Mouse (Mus musculus) neutrophil, adult 83 days (primary cell): ENCODE results near the gene AI854703. TPM values are rescaled to one million over a fixed set of nuclear protein-coding genes. Genes with fewer than 3 reads are reported as not detected.

Experiments used
- total RNA-seq, 2 experiments: library from RNA; stranded (reverse); gene quantifications; one replicate each; pipeline ENCODE4 v1.2.4; 2023

Gene AI854703
- under 1 TPM in 1 of 2 experiments, not detected in 1; 0.09 TPM for total RNA-seq

DNA sequence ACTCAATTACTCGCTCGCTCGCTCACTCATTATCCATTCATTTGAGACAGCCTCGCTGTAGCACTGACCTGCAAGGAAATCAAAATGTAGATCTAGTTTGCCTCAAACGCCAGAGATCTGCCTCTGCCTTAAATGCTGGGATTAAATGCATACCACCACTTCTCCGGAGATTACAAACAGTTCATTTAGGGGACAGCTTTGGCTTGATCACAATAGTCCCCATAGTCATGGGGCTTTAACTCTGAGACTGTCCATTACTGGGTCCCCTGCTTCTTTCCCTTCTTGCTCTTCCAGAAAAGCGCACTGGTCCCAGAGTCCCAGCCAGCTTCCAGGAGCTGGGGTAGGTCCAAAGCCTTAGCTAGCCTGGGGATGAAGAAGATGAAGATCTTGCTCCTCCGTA lies at the start of gene AI854703:
AI854703 (plus strand) TSS at position 301 of the 400 bp plus-strand sequence.

DNA sequence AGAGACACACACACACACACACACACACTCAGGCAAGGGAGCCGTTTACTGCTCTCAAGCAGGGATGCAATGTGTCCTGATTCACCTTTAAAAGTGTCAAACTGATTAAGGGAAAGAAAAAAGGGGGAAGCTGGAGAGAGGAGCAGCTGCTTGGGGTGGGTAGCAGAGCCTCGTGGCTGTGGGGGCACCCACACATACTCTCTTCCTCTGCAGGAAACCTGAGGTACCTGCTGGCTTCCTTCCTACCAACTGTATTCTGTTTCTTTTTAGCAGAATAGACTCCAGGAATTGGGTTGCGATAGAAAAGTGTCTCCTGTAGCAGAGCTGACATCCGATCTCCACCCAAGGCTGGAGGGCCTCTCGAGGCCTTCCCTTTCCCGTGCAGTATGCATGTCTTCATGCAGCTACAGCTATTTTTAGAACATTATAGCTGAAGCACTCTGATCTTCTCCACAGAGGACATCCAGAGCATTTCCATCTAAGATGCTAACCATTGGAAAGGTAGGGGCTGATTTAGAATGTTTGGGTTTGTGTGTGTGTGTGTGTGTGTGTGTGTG lies 37.3 kb upstream of the AI854703 start, which contains the start of gene Gm45021:
Gm45021 (plus strand) TSS at position 417 of the 557 bp plus-strand sequence.

DNA sequence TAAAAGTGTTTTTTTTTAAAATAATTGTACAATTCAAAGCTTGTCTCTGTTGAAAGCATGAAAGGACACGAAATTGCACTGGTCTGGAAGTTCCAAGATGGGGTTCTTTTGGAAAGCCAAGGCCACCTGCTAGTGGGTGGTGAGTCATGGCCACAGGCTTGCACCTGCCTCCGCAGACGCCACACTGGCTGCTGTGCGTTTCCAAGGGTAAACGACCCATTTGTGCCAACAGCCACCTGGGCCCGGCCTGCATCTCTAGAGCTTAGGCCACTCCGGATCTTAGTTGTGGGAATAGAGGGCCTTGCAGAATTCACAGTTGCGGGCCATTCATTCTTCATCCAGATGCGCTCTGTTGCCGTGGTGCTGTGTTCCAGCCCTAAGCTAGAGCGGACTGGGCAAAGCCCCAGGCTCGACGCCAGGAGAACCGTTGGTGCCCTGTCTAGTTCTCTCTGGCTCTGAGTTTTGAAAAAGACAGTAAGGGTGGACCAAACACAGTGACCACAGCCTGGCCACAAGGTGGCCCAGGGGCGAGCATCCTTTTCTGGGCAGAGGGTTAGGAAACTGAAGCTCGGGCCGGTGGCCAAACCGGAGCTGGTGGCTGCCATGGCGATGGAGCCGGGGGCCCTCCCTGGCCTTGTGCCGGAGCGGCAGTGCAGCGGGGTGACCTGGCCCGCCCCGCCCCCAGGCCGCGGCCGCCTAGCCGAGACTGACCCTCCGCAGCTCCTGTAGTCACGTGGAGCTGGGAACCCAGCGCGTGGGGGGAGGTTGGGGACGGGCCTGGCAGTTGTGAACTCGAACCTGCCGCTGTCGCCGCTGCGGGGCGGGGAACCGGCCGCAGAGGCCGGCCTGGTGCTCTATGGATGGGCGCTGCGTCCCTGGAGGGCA lies 33.2 kb upstream of the AI854703 start, which contains the start of the genes Repin1 and Gm44965:
Repin1 (plus strand) TSS at position 726 of the 885 bp plus-strand sequence.
Gm44965 (plus strand) TSS at position 784 of the 885 bp plus-strand sequence.

DNA sequence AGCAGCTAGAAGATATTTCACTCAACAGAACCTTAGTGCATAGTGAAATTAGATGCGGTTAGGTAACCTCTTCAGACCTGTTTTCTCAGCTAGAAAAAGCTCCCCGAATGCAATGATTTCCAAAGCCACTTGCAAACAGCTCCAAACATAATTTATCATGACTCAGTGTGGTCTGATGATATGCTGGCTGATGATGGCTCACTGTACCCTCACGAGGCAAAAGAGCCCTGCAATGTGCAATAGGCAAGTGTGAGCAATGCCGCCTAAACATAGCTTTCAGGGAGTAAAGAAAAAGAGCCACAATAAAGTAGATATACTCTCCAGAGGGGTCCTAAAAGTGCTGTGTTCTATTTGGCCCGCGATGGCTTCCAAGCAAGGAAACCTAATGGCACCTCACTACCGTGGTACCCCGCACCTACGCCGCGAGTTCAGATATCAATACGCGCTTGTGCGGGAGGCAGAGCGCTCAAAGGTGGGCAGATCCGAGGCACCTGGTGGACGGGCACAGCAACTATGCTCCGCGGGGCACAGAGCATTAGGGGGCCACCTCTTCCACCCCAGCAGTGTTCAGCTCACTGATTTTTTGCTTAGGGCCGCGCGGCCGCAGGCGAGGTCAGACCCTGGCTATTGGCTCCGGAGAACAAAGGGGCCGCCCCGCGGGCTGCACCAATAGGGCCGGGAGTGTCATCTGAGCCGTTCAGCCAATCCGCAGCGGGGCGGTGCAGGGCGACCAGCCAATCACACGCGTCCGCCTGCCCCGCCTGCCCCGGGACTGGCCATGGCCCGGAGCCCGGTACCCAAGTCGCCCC lies 25.1 kb upstream of the AI854703 start, which contains the start of gene Zfp775:
Zfp775 (plus strand) TSS at position 793 of the 809 bp plus-strand sequence.

DNA sequence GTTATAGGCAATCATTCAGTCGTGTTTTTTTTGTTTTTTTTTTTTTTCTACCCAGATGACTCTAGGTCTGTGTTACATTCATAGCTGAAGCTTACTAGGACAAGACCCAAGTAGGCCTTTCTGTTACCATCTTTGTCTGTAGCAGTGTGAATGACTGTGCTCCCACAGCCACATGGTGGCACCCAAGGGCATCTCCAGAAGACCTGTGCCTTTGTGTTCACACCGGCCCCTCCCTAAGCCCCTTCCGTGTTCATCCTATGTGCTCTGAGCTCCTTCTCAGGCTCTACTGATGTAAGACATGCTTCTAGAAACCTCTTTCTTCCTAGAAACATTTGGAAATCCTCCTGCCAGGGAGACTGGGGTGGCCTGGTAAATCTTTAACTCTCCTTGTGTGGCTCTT lies 20.4 kb downstream of the AI854703 start, which contains the start of gene Gimap8:
Gimap8 (plus strand) TSS at position 240 of the 400 bp plus-strand sequence.

DNA sequence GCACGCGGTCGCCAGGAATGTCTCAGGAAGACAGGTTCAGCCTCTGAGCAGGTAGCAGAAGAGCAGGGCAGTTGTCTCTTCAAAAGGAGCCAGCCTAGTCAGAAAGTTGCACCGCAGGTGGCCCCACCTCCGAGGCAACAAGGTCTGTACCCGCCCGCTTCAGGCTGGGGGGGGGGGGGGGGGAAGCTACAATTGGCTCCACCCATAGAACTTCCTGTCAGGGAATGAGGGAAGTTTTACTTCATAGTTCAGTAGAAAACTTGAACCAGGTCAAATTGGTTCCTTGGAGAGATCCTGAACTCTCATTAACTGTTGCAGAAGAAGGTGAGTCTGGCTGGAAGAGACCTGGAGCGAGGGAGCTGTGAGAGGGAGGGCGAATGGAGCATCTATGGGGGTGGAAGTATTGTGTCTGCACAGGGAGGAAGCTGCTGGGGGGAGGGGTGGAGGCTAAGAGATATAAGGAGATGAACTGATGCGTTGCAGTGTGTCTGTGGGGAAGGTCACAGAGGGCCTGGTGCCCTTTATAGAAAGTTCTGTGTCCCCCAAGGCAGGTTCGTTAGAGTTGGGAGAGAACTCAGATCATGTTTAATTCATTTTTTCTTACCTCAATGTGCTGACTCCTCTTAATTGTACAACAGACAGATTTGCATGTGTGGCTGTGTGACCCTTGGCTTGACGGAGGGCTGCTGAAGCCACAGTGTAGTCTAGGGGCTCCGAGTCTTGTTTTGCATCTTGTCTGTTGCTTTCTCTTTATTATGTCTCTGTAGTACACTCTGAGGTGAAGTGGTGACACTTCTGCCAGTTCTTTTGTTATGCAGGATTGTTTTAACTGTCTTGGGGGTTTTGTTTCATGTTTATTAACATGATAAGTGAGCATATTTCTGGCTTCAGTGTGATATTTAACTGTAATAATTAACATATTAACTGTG lies 49.6 kb downstream of the AI854703 start, which contains the start of gene Gimap9:
Gimap9 (plus strand) TSS at position 199 of the 929 bp plus-strand sequence.

Other genes starting within 250 kb of the AI854703 start
- 1 to 10 TPM in 1 of 2 experiments, under 1 TPM in 1; 0.77 to 1.2 TPM for gene Krba1, start 231.2 kb upstream of the AI854703 start, total RNA-seq
- gene Zfp467, start 180.9 kb upstream of the AI854703 start, total RNA-seq = 10 to 100 TPM in 1 of 2 experiments, 1 to 10 TPM in 1; 9.7 to 21.8 TPM
- gene Sspo, start 178.5 kb upstream of the AI854703 start, total RNA-seq = under 1 TPM in 1 of 2 experiments, not detected in 1; 0.04 TPM
- gene Atp6v0e2, start 89.1 kb upstream of the AI854703 start, total RNA-seq = under 1 TPM in 1 of 2 experiments, not detected in 1; 0.35 TPM
- gene Lrrc61, start 72.0 kb upstream of the AI854703 start, total RNA-seq = 10 to 100 TPM; 28.8 to 38.8 TPM
- not detected for gene Rarres2, start 54.0 kb upstream of the AI854703 start, total RNA-seq
- gene Gm45021, start 37.2 kb upstream of the AI854703 start, total RNA-seq = not detected
- gene Repin1, start 32.9 kb upstream of the AI854703 start, total RNA-seq = 1 to 10 TPM; 2.4 to 2.7 TPM
- 1 to 10 TPM in 1 of 2 experiments, not detected in 1; 2.7 TPM for gene Gm44965, start 32.8 kb upstream of the AI854703 start, total RNA-seq
- 1 to 10 TPM; 1.1 to 1.2 TPM for gene Zfp775, start 24.7 kb upstream of the AI854703 start, total RNA-seq
- gene Gimap8, start 20.5 kb downstream of the AI854703 start, total RNA-seq = under 1 TPM; 0.13 to 0.20 TPM
- gene Gimap9, start 49.4 kb downstream of the AI854703 start, total RNA-seq = 1 to 10 TPM; 5.3 to 5.5 TPM
- gene Gimap4, start 57.8 kb downstream of the AI854703 start, total RNA-seq = under 1 TPM in 1 of 2 experiments, not detected in 1; 0.68 TPM
- 1 to 10 TPM; 3.2 to 5.0 TPM for gene Gimap6, start 81.5 kb downstream of the AI854703 start, total RNA-seq
- gene Gm28053, start 91.8 kb downstream of the AI854703 start, total RNA-seq = not detected
- not detected for gene Gimap7, start 91.9 kb downstream of the AI854703 start, total RNA-seq
- gene Gimap1, start 112.3 kb downstream of the AI854703 start, total RNA-seq = 1 to 10 TPM in 1 of 2 experiments, under 1 TPM in 1; 0.60 to 1.3 TPM
- gene Gimap5, start 119.4 kb downstream of the AI854703 start, total RNA-seq = under 1 TPM; 0.46 to 0.99 TPM
- gene Gimap3, start 144.1 kb downstream of the AI854703 start, total RNA-seq = under 1 TPM; 0.24 to 0.38 TPM
- 10 to 100 TPM in 1 of 2 experiments, 1 to 10 TPM in 1; 5.1 to 14.1 TPM for gene Tmem176a, start 214.2 kb downstream of the AI854703 start, total RNA-seq
- 10 to 100 TPM; 20.6 to 27.0 TPM for gene Tmem176b, start 214.7 kb downstream of the AI854703 start, total RNA-seq
- gene Aoc1, start 246.1 kb downstream of the AI854703 start, total RNA-seq = not detected